Mouse (Mus musculus) cerebellum, postnatal 4 days (tissue): ENCODE results near the gene Creg2.
"Not testable (repeated sequence)": the region's sequence is repeated elsewhere in the genome, so short reads cannot be mapped to it uniquely, and the experiment has no call there.

Source experiments
- DNase-seq, 2 experiments: peaks; one replicate each; pipeline ENCODE4 v3.0.0; 2022; ENCODE audit warnings: low spot score in 2 of 2, mixed read lengths in 1 of 2

Creg2 gene

GRCm38 (mm10) chr1:39651241-39651548 is at the start of gene Creg2:
TSS of gene Creg2 (minus strand) at chr1:39651474.
- DNase-seq = no peak

GRCm38 (mm10) chr1:39700599-39701273 is 49.5 kb upstream of the Creg2 start:
- no peak for DNase-seq

- DNase-seq = no peak
These were observed 47.2 kb upstream of the Creg2 start for GRCm38 (mm10) chr1:39698456-39698855.

- DNase-seq = no peak
These were observed 43.9 kb upstream of the Creg2 start for GRCm38 (mm10) chr1:39695198-39695597.

- no peak for DNase-seq
These were observed 43.5 kb upstream of the Creg2 start for GRCm38 (mm10) chr1:39694756-39695155.

GRCm38 (mm10) chr1:39691974-39692373 is 40.7 kb upstream of the Creg2 start:
- DNase-seq = no peak

GRCm38 (mm10) chr1:39691061-39691460 is 39.8 kb upstream of the Creg2 start:
- no peak for DNase-seq

- DNase-seq = no peak
These were observed 37.3 kb upstream of the Creg2 start for GRCm38 (mm10) chr1:39688573-39688972.

- DNase-seq = no peak
These were observed 36.0 kb upstream of the Creg2 start for GRCm38 (mm10) chr1:39687279-39687678.

- peak; percentile 55 to 69 for DNase-seq
These were observed 34.6 kb upstream of the Creg2 start for GRCm38 (mm10) chr1:39685841-39686240.

- DNase-seq = peak in 1 of 2 experiments; percentile 48
These were observed 30.4 kb upstream of the Creg2 start for GRCm38 (mm10) chr1:39681638-39682037.

GRCm38 (mm10) chr1:39680546-39680945 is 29.3 kb upstream of the Creg2 start:
- DNase-seq = no peak

- DNase-seq = no peak
These were observed 27.6 kb upstream of the Creg2 start for GRCm38 (mm10) chr1:39678883-39679282.

- DNase-seq = no peak
These were observed 25.1 kb upstream of the Creg2 start for GRCm38 (mm10) chr1:39676221-39676876.

- DNase-seq = no peak
These were observed 21.3 kb upstream of the Creg2 start for GRCm38 (mm10) chr1:39672362-39673105.

- DNase-seq = no peak
These were observed 19.1 kb upstream of the Creg2 start for GRCm38 (mm10) chr1:39670211-39670935.

GRCm38 (mm10) chr1:39666751-39667252 is 15.5 kb upstream of the Creg2 start:
- DNase-seq = no peak

GRCm38 (mm10) chr1:39664039-39664625 is 12.9 kb upstream of the Creg2 start:
- no peak for DNase-seq

GRCm38 (mm10) chr1:39663050-39663449 is 11.8 kb upstream of the Creg2 start:
- DNase-seq = no peak

- no peak for DNase-seq
These were observed 5.8 kb upstream of the Creg2 start for GRCm38 (mm10) chr1:39656976-39657529.

- not testable (repeated sequence) for DNase-seq
These were observed 3.6 kb upstream of the Creg2 start for GRCm38 (mm10) chr1:39654901-39655300.
